Mouse (Mus musculus) heart, adult 8-10 months (tissue): Measurements from ENCODE around the gene Gm595. TPM values are rescaled to one million over a fixed set of nuclear protein-coding genes. Genes with fewer than 3 reads are reported as not detected.

ENCODE experiments used
- DNase-seq: peaks from one replicate; pipeline ENCODE4 v3.0.0; 2022; ENCODE audit warnings: low spot score
- total RNA-seq, 4 experiments: library from RNA; stranded (reverse); gene quantifications; 2 replicates each; pipeline ENCODE4 v1.2.4; 2022

The Gm595 gene
- total RNA-seq: not detected

DNA sequence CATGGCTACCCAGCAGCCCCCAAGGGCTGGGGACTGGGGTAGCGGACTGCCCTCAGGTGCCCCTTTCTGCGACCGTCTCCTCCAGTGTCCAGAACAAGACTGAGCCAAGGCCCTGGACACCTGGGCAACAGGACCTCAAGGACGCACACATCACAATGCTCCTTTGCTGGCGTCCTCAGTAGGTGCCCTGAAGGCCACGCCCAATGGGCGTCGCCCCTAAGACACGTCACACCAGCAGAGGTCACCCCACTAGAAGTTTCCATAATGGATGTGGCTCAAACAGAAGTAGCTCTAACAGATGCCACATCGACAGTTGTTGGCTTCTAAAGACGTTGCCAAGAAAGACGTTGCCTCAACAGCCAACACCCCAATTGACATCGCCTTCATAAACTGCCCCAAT lies at the start of gene Gm595:
Gm595 (minus strand) TSS at position 101 of the 400 bp plus-strand sequence.
- DNase-seq: no peak

DNA sequence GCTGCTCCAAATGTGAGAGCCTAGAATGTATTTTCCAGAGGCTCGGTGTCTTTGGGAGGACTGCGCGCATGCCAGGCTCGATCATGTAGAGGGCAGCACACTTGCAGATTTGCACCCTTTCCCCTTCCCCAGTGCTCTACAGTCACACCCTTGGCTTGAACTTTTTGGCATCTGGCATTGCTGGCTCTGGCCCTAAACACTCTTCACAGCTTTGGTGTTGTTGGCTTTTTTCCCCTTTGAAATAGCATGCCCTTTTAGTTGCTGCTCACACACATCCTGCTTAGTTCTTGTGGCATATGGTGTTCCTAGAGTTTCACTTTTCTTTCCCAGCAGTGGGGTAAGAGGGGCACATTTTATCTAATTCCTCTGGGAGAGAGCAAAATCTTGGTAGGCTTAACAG lies 30.9 kb upstream of the Gm595 start:
- peak; percentile 1 for DNase-seq

DNA sequence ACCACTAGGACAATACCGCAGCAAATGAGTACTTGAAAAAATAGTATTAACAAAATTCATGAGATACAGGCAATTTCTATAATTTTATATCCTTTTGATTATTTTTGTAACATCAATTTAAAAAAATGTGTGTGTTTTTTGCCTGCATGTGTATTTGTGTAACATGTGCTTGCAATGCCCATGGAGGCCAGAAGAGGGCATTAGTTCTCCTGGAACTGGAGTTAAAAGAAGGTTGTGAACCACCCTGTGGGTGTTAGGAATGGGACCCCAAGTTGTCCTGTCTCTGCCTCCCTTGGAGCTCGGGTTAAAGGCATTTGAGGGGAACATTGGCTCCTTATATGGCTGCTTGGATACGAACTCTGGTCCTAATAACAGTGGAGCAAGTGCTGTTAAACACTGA lies 26.2 kb upstream of the Gm595 start:
- DNase-seq: no peak

DNA sequence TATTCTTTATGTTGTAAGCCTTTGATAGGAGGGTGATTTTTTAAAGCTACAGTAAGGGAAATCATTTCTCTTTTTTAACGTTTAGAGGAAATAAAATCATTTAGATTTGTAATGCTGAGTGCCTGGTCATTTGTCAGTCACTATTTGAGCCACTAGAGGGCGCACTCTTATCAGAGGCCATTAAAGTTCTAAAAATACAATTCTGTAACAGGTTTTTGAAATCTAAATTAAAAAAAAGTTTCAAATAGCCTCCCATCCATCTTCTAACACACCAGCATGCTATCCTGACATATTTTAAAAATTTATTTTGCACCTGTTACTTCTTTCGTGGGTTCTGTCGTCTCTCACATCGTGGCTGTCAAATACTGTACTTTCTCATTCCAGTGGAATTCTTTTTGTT lies 22.0 kb upstream of the Gm595 start:
- peak; percentile 9 for DNase-seq

DNA sequence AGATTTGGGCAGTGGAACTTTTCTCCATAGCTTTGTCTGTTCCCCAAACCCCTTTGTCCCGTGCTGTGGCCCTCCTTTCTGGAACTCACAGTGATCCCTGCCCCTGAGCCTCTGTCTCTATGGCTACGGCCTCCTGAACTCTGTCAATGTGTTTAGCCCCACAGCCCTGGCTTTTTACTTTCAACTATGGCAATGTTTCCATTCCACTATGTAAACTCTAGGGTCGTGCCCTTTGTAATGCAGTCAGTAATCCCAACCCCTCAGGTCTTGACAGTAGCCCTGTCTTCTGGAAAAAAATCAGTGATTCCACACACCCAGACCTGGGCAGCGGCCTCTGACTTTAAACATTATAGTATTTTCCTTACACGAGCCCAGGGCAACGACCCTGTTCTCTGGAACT lies 19.3 kb upstream of the Gm595 start:
- no peak for DNase-seq

DNA sequence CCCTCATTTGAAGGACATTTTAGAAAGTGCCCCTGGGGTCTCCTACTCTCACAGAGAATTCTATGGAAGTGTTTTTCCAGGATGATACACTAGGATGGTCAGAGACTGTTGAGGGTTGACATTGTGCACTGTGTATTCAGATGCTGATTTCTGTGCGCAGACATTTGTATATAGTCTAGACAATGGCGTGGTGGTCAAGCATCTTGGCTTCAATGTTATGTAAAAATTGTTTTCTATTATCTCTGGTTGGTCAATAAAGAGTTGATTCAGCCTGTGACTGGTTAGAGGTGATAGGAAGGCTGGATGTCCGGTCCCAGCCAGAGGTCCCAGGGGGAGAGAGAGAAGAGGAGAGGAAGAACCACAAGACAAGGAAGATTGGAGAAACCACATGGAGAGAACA lies 16.4 kb upstream of the Gm595 start:
- DNase-seq: no peak

DNA sequence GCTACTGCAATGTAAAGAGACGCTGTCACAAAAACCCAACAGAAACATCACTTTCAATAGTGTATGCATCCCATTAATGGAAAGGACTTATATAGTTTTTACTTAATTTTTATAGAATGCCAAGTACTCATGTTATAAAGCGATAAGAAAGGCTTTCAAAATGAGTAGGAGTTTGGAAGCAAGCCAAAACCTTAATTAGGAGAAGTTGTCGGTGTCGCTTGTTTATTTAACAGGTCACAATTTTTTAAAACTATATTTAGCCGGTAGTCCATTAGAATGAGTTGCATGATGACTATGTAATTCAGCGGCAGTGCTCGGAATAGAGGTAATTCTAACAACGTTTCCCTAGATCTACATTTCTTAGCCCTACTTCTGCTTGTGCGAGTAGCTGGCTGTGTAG lies 12.7 kb upstream of the Gm595 start:
- no peak for DNase-seq

DNA sequence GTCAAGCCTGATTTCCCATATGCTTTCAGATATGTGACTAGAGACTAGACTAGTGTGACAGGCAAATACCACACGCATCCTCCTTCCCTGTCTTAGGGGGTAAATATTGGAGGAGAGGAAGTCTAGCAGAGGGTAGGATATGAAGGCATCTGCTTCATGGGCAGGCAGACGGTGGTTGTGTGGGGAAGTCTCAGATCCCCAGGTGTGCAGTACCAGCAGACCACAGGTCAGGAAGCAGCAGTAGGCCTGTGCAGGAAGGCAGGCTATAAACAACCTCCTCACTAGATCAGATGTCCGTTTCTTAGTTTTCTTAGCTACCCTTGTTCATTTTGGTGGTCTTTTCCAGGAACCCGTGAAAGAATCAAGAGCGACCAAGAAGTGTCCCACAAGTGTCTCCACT lies 7.1 kb upstream of the Gm595 start:
- no peak for DNase-seq

Other genes with a start within 250 kb of the Gm595 start
- not detected for gene Gpr119, start 203.2 kb downstream of the Gm595 start, total RNA-seq
- 1 to 10 TPM; 1.7 to 2.4 (median 1.9) TPM for gene Rbmx2, start 182.7 kb downstream of the Gm595 start, total RNA-seq